Mouse (Mus musculus) heart, postnatal 0 days (tissue): Measurements from ENCODE around the gene Rgs12. TPM values are rescaled to one million over a fixed set of nuclear protein-coding genes. Genes with fewer than 3 reads are reported as not detected.

Source experiments
- ATAC-seq: fragments of 200-750 bp; cut with Nextera tagmentation; 2 replicates; pipeline ENCODE4 v1.8.0; 2017; ENCODE audit warnings: low read depth, moderate number of reproducible peaks, moderate library complexity; ENCODE audit not compliant: insufficient read depth
- DNase-seq: peaks from one replicate; pipeline ENCODE4 v3.0.0-alpha.2; 2016; ENCODE audit warnings: low spot score
- H3K27ac ChIP-seq: fragments of 300-500 bp; sonication (generic); 2 replicates; pipeline ENCODE4 v1.5.1; 2014; ENCODE audit warnings: low read depth, mild to moderate bottlenecking
- H3K27me3 ChIP-seq: fragments of 300-500 bp; sonication (generic); 2 replicates; pipeline ENCODE4 v1.6.1; 2014; ENCODE audit warnings: low read length, mixed read lengths; ENCODE audit not compliant: control insufficient read depth, insufficient read depth
- H3K36me3 ChIP-seq: fragments of 300-500 bp; sonication (generic); replicated peaks from 2 replicates; pipeline ENCODE4 v1.6.1; 2014; ENCODE audit warnings: low read length, mixed read lengths; ENCODE audit not compliant: control insufficient read depth, insufficient read depth
- H3K4me1 ChIP-seq: fragments of 300-500 bp; sonication (generic); 2 replicates; pipeline ENCODE4 v1.6.1; 2014; ENCODE audit warnings: antibody characterized with exemption; ENCODE audit not compliant: control insufficient read depth, insufficient read depth
- H3K4me2 ChIP-seq: fragments of 300-500 bp; sonication (generic); 2 replicates; pipeline ENCODE4 v1.6.1; 2014; ENCODE audit warnings: low read depth, mild to moderate bottlenecking, low read length, moderate library complexity
- H3K4me3 ChIP-seq: fragments of 300-500 bp; sonication (generic); 2 replicates; pipeline ENCODE4 v1.5.1; 2014; ENCODE audit warnings: low read depth, low read length
- H3K9ac ChIP-seq: fragments of 300-500 bp; sonication (generic); replicated peaks from 2 replicates; pipeline ENCODE4 v1.6.1; 2014; ENCODE audit warnings: low read depth, low read length, mixed read lengths
- H3K9me3 ChIP-seq: fragments of 300-500 bp; sonication (generic); replicated peaks from 2 replicates; pipeline ENCODE4 v1.6.1; 2016; ENCODE audit warnings: low read length; ENCODE audit not compliant: control insufficient read depth
- CTCF ChIP-seq: IDR thresholded peaks from 2 replicates; pipeline ENCODE4 v1.5.1; 2016; ENCODE audit warnings: antibody characterized with exemption, control low read depth, low read depth
- EP300 ChIP-seq: IDR thresholded peaks from 2 replicates; pipeline ENCODE4 v1.6.1; 2016; ENCODE audit warnings: antibody characterized with exemption, low read depth
- WGBS: fragments of 180-500 bp; shearing (Covaris S2); extraction: QIAGEN DNeasy Blood & Tissue Kit; methylation state at CpG from one replicate; pipeline ENCODE4 v1.1.7; 2014; 5-methylcytosine and 5-hydroxymethylcytosine counted together
- polyA plus RNA-seq: library from polyadenylated mRNA; unstranded; fragments of >200 nt; fragmentation: Nextera tagmentation; extraction: Ambion mirVana; gene quantifications from 2 replicates; pipeline ENCODE4 v1.2.1, GENCODE M21; 2015
- total RNA-seq: library from RNA; depleted of rRNA; stranded (reverse); fragments of >200 nt; gene quantifications from 2 replicates; pipeline ENCODE4 v1.2.3, GENCODE M21; 2014; ENCODE audit warnings: low replicate concordance

Gene Rgs12
- total and polyA plus RNA-seq, 2 experiments from 2014 or later: 29.2 to 77.3 TPM

DNA sequence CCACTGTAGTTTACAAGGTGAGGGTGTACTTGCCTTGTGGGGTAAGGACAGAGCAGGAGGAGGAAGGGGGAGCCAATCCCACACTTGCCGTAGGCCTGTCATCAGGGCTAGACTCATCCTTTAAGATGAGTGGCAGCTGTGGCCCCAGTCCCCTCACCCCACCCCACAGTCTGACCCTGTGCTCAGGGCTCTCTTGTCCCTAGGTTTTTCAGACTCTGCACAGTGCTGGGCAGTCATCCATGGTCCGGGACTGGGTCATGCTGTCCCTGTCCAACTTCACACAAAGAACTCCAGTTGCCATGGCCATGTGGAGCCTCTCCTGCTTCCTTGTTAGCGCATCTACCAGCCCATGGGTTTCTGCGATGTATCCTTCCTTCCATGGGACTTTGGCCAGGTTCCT lies 42.0 kb upstream of the Rgs12 start:
- H3K36me3 ChIP-seq: peaks cover 61% of the 10 kb centered on the region
- ATAC-seq: no peak
- H3K4me2 ChIP-seq: no peak overlapping the region
- no peak overlapping the region for H3K9ac ChIP-seq
- TF ChIP-seq EP300 (no peak), CTCF (no peak)
- no peaks in the 10 kb centered on the region for H3K27me3 ChIP-seq
- no peaks in the 10 kb centered on the region for H3K9me3 ChIP-seq
- 0 out of 2 replicates have a peak, but pooled peaks cover 6% of the 10 kb centered on the region for H3K4me1 ChIP-seq
- H3K4me3 ChIP-seq: no peak overlapping the region
- no peak for DNase-seq
- no peak overlapping the region for H3K27ac ChIP-seq
- WGBS: 89% methylated on average over 4 of the region's 4 CpGs

DNA sequence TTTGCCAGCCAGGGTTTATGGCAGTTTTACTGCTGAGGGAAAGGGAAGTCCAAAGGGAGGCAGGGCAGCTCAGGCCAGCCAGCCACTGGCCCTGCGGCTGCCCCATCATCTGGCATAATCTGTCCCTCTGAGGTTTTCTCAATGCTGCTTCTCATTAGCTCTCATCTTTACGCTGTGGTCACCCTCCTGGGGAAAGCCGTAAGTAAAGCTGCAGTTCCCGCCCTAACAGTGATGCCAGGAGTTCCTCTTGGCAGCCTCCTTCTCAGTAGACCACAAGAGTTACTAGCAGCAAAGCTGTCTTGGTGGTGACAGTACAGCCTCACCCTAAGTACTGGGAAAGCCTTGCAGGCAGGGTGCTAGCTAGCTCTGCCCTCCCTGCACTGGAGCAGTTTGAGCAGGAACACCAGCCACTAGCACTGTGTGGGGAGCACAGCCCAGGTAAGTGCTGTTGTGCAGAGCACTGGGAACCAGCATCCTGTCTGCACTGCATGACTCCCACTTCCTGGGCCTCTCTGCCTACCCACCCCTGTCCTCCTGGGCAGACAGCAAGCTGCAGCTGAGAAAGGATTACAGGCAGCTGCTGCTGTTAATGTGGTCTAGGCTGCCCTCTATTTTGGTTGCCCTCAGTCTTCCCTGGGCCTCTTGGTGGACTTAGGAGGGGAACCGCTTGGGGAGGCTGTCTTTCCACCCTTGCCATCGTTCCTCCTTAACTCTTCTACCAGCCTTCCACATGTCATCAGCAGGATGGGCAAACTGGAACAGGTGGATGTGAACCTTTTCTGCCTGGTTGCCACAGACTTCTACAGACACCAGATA lies 41.1 kb upstream of the Rgs12 start, which contains the start of gene Msantd1:
TSS of gene Msantd1 (plus strand) at position 103 of the 816 bp plus-strand sequence.
- Histone ChIP-seq H3K4me2 (no peak within 1 kb of the TSS), H3K4me3 (no peak within 1 kb of the TSS), H3K36me3 (peaks cover 61% of the 10 kb centered on the region), H3K9ac (no peak within 1 kb of the TSS), H3K27ac (no peak within 1 kb of the TSS), H3K4me1 (0 out of 2 replicates have a peak, but pooled peaks cover 6% of the 10 kb centered on the region), H3K27me3 (no peaks in the 10 kb centered on the region), H3K9me3 (no peaks in the 10 kb centered on the region)
- TF ChIP-seq CTCF: no peak
- TF ChIP-seq EP300: no peak
- 77% methylated on average over 6 of the region's 6 CpGs for WGBS
- DNase-seq: no peak
- ATAC-seq: no peak

DNA sequence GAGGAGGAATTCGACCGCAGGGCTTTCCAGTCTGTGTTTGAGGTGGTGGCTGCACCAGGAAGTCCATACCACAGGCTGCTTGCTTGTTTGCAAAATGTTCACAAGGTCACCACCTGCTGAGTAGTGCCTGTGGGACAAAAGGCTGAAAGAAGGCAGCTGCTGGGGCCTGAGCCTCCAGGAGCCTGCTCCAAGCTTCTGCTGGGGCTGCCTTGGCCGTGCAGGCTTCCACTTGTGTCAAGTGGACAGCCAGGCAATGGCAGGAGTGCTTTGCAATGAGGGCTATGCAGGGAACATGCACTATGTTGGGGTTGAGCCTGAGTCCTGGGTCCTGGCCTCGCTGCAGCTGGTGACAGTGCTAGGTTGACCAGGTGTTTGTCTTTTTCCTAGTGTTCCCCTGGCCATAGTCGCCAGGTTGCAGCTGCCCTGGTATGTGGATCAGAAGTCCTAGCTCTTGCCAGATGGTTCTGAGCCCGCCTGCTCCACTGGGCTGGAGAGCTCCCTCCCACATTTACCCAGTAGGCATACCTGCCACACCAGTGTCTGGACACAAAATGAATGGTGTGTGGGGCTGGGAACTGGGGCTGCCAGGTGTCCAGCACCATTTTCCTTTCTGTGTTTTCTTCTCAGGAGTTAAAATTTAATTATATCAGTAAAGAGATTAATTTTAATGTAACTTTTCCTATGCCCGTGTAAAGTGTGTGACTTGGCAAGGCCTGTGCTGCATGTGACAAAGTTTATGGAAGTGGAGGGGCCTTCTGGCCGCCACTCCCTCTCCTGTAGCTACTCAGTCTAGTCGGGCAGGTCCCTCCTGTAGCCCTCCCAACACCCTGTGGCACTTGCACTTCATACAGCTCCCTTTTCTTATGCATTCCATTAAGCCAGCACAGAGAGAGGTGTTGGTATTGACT lies 40.3 kb upstream of the Rgs12 start:
- Histone ChIP-seq H3K27me3 (no peaks in the 10 kb centered on the region), H3K36me3 (peaks cover 58% of the 10 kb centered on the region), H3K4me2 (no peak overlapping the region), H3K9ac (no peak overlapping the region), H3K4me3 (no peak overlapping the region), H3K4me1 (0 out of 2 replicates have a peak, but pooled peaks cover 6% of the 10 kb centered on the region), H3K9me3 (no peaks in the 10 kb centered on the region), H3K27ac (no peak overlapping the region)
- DNase-seq: no peak
- no peak for ATAC-seq
- WGBS: 61% methylated on average over 9 of the region's 9 CpGs
- TF ChIP-seq EP300: no peak
- TF ChIP-seq CTCF: no peak

DNA sequence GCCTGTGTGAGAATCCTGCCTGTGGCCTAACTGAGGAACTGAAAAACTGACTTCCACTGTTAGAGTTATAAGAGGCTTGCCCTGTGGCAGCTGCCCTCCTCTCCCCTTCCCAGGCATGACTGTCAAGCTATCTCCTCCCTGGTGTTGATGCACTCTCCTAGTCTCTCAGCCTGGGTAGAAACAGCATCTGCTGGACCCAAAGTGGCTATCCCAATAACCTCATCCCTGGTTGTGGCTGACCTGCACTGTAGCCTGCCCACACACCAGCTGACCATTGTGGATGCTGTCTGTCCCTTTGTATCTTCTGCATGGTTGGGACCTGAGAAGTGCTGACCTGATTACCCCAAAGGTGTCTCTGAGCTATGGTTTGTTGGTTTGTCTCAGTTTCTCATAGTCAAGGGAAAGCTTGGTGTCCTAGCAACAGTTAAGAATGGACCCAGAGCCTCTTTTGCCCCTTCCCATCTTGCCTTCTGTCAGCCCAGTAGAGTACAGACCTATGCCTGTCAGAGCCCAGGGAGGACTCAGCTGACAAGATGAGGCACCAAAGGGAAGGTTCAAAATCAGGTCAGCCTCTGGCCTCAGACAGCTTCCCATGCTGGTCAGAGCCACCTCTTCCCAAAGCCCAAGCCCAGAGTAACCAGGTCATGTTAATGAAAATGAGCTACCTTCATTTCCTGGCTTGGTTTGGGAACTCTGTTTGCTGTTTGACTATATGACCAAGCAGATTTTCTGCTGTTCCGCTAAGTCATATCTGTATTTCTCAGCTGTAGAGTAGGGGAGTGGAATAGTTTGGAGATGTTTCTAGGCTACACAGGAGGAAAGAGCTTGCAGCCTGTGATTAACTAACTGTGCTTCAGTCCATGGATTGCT lies 39.4 kb upstream of the Rgs12 start:
- H3K4me2 ChIP-seq: no peak overlapping the region
- no peak overlapping the region for H3K27ac ChIP-seq
- no peaks in the 10 kb centered on the region for H3K27me3 ChIP-seq
- TF ChIP-seq EP300 (no peak), CTCF (no peak)
- no peaks in the 10 kb centered on the region for H3K9me3 ChIP-seq
- H3K9ac ChIP-seq: no peak overlapping the region
- H3K36me3 ChIP-seq: peaks cover 52% of the 10 kb centered on the region
- ATAC-seq: no peak
- no peak for DNase-seq
- 0 out of 2 replicates have a peak, but pooled peaks cover 6% of the 10 kb centered on the region for H3K4me1 ChIP-seq
- no peak overlapping the region for H3K4me3 ChIP-seq
- 92% methylated on average over 1 of the region's 1 CpGs for WGBS

DNA sequence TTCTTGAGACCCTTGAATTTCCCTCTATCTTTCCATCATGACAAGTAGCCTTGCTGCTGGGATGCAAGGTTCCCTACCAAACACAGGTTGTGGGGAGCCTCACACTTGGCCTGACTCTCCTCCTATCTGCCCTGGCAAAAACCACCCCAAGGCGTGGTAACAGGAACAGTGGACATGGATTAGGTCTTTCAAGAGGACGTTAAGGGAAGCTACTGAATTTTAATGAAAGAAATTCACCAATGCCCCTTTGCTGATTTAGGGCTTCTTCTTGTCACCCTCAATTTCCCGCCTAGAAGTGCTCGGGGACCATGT lies 38.8 kb upstream of the Rgs12 start:
- 91% methylated on average over 4 of the region's 4 CpGs for WGBS
- H3K4me2 ChIP-seq: no peak overlapping the region
- no peak overlapping the region for H3K4me3 ChIP-seq
- peaks cover 48% of the 10 kb centered on the region for H3K36me3 ChIP-seq
- ATAC-seq (no peak), DNase-seq (no peak)
- H3K9ac ChIP-seq: no peak overlapping the region
- H3K27ac ChIP-seq: no peak overlapping the region
- H3K4me1 ChIP-seq: 0 out of 2 replicates have a peak, but pooled peaks cover 6% of the 10 kb centered on the region
- TF ChIP-seq EP300 (no peak), CTCF (no peak)
- H3K9me3 ChIP-seq: no peaks in the 10 kb centered on the region
- no peaks in the 10 kb centered on the region for H3K27me3 ChIP-seq
